Mouse (Mus musculus): ENCODE results near the gene 2810021J22Rik. TPM values are rescaled to one million over a fixed set of nuclear protein-coding genes. Genes with fewer than 3 reads are reported as not detected.

Gene 2810021J22Rik
- polyA plus RNA-seq, 1 experiment from 2014 or later, result 10.4 TPM

DNA sequence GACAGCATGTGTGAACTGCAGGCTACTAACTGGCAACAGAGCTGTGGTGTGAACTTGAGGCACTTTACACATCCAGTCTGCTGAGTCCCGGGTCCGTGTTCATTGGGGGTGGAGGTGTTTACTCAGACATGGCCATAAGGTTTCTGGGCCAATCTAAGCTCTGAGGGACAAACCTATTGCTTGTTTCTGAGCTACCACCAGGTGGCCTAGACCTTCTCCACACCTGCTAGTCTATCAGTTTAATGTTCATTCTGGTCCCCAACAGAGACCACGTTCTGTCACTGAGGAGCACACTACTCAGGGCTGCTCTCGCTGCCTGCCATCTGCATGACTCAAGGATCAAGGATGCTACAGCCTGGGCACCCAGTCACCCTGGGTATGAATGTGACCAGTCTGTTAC lies 64.6 kb downstream of the 2810021J22Rik start:
- Histone ChIP-seq H3K36me3 (ENCODE audit: control insufficient read depth, insufficient read depth, low read length) (peaks cover 16% of the 10 kb centered on the region), H3K27ac (replicated peaks; ENCODE audit: low read depth, low read length) (no peak overlapping the region), H3K4me2 (ENCODE audit: low read depth, severe bottlenecking) (no peak overlapping the region), H3K4me1 (ENCODE audit: control insufficient read depth, insufficient read depth, low read length) (no peaks in the 10 kb centered on the region), H3K27me3 (ENCODE audit: control insufficient read depth, insufficient read depth, low read length) (no peaks in the 10 kb centered on the region), H3K9me3 (ENCODE audit: control insufficient read depth, low read length) (no peaks in the 10 kb centered on the region), H3K4me3 (ENCODE audit: low read depth, low read length) (no peak overlapping the region), H3K9ac (ENCODE audit: low read length) (no peak overlapping the region)
- DNase-seq (ENCODE audit: low spot score) (no peak), ATAC-seq (ENCODE audit: insufficient number of reproducible peaks, low FRiP score, low TSS enrichment, low read depth) (no peak)
- WGBS, result 82% methylated on average over 4 of the region's 4 CpGs

Other genes with a start within 250 kb of the 2810021J22Rik start
- gene Olfr323, start 236.7 kb upstream of the 2810021J22Rik start, polyA plus RNA-seq (2014; fragmentation: Nextera tagmentation; extraction: Ambion mirVana), result not detected in 2 replicates
- 0.08 and 0.38 TPM in 2 replicates for gene Trim58, start 226.8 kb upstream of the 2810021J22Rik start, polyA plus RNA-seq (2014; fragmentation: Nextera tagmentation; extraction: Ambion mirVana)
- not detected in 2 replicates for gene Olfr322, start 208.4 kb upstream of the 2810021J22Rik start, polyA plus RNA-seq (2014; fragmentation: Nextera tagmentation; extraction: Ambion mirVana)
- gene Olfr320, start 186.1 kb upstream of the 2810021J22Rik start, polyA plus RNA-seq (2014; fragmentation: Nextera tagmentation; extraction: Ambion mirVana), result not detected in 2 replicates
- not detected in 2 replicates for gene Olfr319, start 168.1 kb upstream of the 2810021J22Rik start, polyA plus RNA-seq (2014; fragmentation: Nextera tagmentation; extraction: Ambion mirVana)
- gene Olfr318, start 143.2 kb upstream of the 2810021J22Rik start, polyA plus RNA-seq (2014; fragmentation: Nextera tagmentation; extraction: Ambion mirVana), result not detected in 2 replicates
- 0.07 TPM in 1 of 2 replicates, not detected in the other for gene Olfr317, start 128.0 kb upstream of the 2810021J22Rik start, polyA plus RNA-seq (2014; fragmentation: Nextera tagmentation; extraction: Ambion mirVana)
- gene Olfr316, start 114.5 kb upstream of the 2810021J22Rik start, polyA plus RNA-seq (2014; fragmentation: Nextera tagmentation; extraction: Ambion mirVana), result not detected in 2 replicates
- not detected in 2 replicates for gene Olfr315, start 94.0 kb upstream of the 2810021J22Rik start, polyA plus RNA-seq (2014; fragmentation: Nextera tagmentation; extraction: Ambion mirVana)
- gene Olfr314, start 84.3 kb upstream of the 2810021J22Rik start, polyA plus RNA-seq (2014; fragmentation: Nextera tagmentation; extraction: Ambion mirVana), result not detected in 2 replicates
- gene Fam183b, start 65.3 kb upstream of the 2810021J22Rik start, polyA plus RNA-seq (2014; fragmentation: Nextera tagmentation; extraction: Ambion mirVana), result not detected in 2 replicates
- gene Olfr313, start 52.2 kb upstream of the 2810021J22Rik start, polyA plus RNA-seq (2014; fragmentation: Nextera tagmentation; extraction: Ambion mirVana), result not detected in 2 replicates
- not detected in 2 replicates for gene Olfr312, start 38.0 kb upstream of the 2810021J22Rik start, polyA plus RNA-seq (2014; fragmentation: Nextera tagmentation; extraction: Ambion mirVana)
- not detected in 2 replicates for gene Olfr311, start 28.0 kb upstream of the 2810021J22Rik start, polyA plus RNA-seq (2014; fragmentation: Nextera tagmentation; extraction: Ambion mirVana)
- gene Gm12258, start 20.1 kb upstream of the 2810021J22Rik start, polyA plus RNA-seq (2014; fragmentation: Nextera tagmentation; extraction: Ambion mirVana), result 12.0 and 15.2 TPM in 2 replicates
- 8.7 and 11.1 TPM in 2 replicates for gene Zfp39, start 37.0 kb downstream of the 2810021J22Rik start, polyA plus RNA-seq (2014; fragmentation: Nextera tagmentation; extraction: Ambion mirVana)
- gene Btnl10, start 50.7 kb downstream of the 2810021J22Rik start, polyA plus RNA-seq (2014; fragmentation: Nextera tagmentation; extraction: Ambion mirVana), result not detected in 2 replicates
- 269 and 275 TPM in 2 replicates for gene Rnf187, start 71.7 kb downstream of the 2810021J22Rik start, polyA plus RNA-seq (2014; fragmentation: Nextera tagmentation; extraction: Ambion mirVana)
- gene Hist3h2ba, start 81.7 kb downstream of the 2810021J22Rik start, polyA plus RNA-seq (2014; fragmentation: Nextera tagmentation; extraction: Ambion mirVana), result 8.8 and 11.1 TPM in 2 replicates
- 17.9 and 19.2 TPM in 2 replicates for gene Hist3h2a, start 87.5 kb downstream of the 2810021J22Rik start, polyA plus RNA-seq (2014; fragmentation: Nextera tagmentation; extraction: Ambion mirVana)
- 0.25 and 0.27 TPM in 2 replicates for gene Trim17, start 87.5 kb downstream of the 2810021J22Rik start, polyA plus RNA-seq (2014; fragmentation: Nextera tagmentation; extraction: Ambion mirVana)
- 19.0 and 20.5 TPM in 2 replicates for gene Trim11, start 110.9 kb downstream of the 2810021J22Rik start, polyA plus RNA-seq (2014; fragmentation: Nextera tagmentation; extraction: Ambion mirVana)